Mouse (Mus musculus) c-Kit-positive CD71-negative TER-119-negative erythroid progenitor cells, embryonic 14.5 days (primary cell): ENCODE results near the gene Olfr1385.
"Not testable (repeated sequence)": the region's sequence is repeated elsewhere in the genome, so short reads cannot be mapped to it uniquely, and the experiment has no call there.

Source experiments
- DNase-seq: peaks from one replicate; pipeline ENCODE4 v3.0.0-alpha.2; 2013; ENCODE audit warnings: low read depth

Gene Olfr1385

GRCm38 (mm10) chr11:49488770-49489169 lies at the start of gene Olfr1385:
Gene Olfr1385 (plus strand): TSS chr11:49489070.
- DNase-seq = not testable (repeated sequence)

GRCm38 (mm10) chr11:49455043-49455442 lies 33.8 kb upstream of the Olfr1385 start, which contains the start of gene Olfr1387:
Gene Olfr1387 (plus strand): TSS chr11:49455343.
- no peak for DNase-seq

GRCm38 (mm10) chr11:49464746-49465145 lies 24.1 kb upstream of the Olfr1385 start, which contains the start of gene Olfr1386:
Gene Olfr1386 (plus strand): TSS chr11:49465046.
- DNase-seq = not testable (repeated sequence)

GRCm38 (mm10) chr11:49485973-49486372 lies 2.9 kb upstream of the Olfr1385 start:
- DNase-seq = no peak

GRCm38 (mm10) chr11:49518086-49518485 lies 29.2 kb downstream of the Olfr1385 start:
- no peak for DNase-seq

GRCm38 (mm10) chr11:49519348-49519747 lies 30.5 kb downstream of the Olfr1385 start, which contains the start of gene Olfr1383:
Gene Olfr1383 (plus strand): TSS chr11:49519648.
- DNase-seq = no peak

- no peak for DNase-seq
Measured at GRCm38 (mm10) chr11:49527947-49528346, 39.1 kb downstream of the Olfr1385 start, which contains the start of gene Olfr1382. Gene Olfr1382 (plus strand): TSS chr11:49528247.

GRCm38 (mm10) chr11:49532761-49533160 lies 43.9 kb downstream of the Olfr1385 start:
- DNase-seq = no peak

GRCm38 (mm10) chr11:49536631-49537030 lies 47.8 kb downstream of the Olfr1385 start:
- not testable (repeated sequence) for DNase-seq

GRCm38 (mm10) chr11:49543149-49543548 lies 54.3 kb downstream of the Olfr1385 start, which contains the start of gene Olfr1381:
Gene Olfr1381 (plus strand): TSS chr11:49543449.
- not testable (repeated sequence) for DNase-seq
